Mouse (Mus musculus) inflammation-experienced regulatory T-cells (primary cell): ENCODE results near the gene Epx. TPM values are rescaled to one million over a fixed set of nuclear protein-coding genes. Genes with fewer than 3 reads are reported as not detected.

Source experiments
- polyA plus RNA-seq, 2 experiments: library from polyadenylated mRNA; unstranded; fragments of 100-300 nt; shearing (Covaris generic); gene quantifications; one replicate each; pipeline ENCODE4 v1.2.1; 2017

Gene Epx
- under 1 TPM in 1 of 2 experiments, not detected in 1; 0.17 TPM for polyA plus RNA-seq

GRCm38 (mm10) chr11:87875436-87875835, at the start of gene Epx:
Gene Epx, minus strand, starts transcription at chr11:87875536.

GRCm38 (mm10) chr11:87920966-87921365, 45.6 kb upstream of the Epx start, which contains the start of gene Olfr464:
Gene Olfr464, minus strand, starts transcription at chr11:87920967.

GRCm38 (mm10) chr11:87897287-87897686, 22.0 kb upstream of the Epx start, which contains the start of gene Olfr463:
Gene Olfr463, minus strand, starts transcription at chr11:87897387.

GRCm38 (mm10) chr11:87892168-87892567, 16.8 kb upstream of the Epx start, which contains the start of gene Olfr462:
Gene Olfr462, minus strand, starts transcription at chr11:87892268.

GRCm38 (mm10) chr11:87852690-87853596, 22.4 kb downstream of the Epx start, which contains the start of gene Mks1:
Gene Mks1, plus strand, starts transcription at chr11:87853215.

GRCm38 (mm10) chr11:87828239-87828900, 47.0 kb downstream of the Epx start, which contains the start of gene Lpo:
Gene Lpo, minus strand, starts transcription at chr11:87828289.

Other genes starting within 250 kb of the Epx start
- 10 to 100 TPM; 42.6 to 79.4 TPM for gene Rnf43, start 212.8 kb downstream of the Epx start, polyA plus RNA-seq
- gene Supt4a, start 138.0 kb downstream of the Epx start, polyA plus RNA-seq, result 100 to 1,000 TPM; 376 to 391 TPM
- 10 to 100 TPM; 13.4 to 17.8 TPM for gene Tspoap1, start 115.0 kb downstream of the Epx start, polyA plus RNA-seq
- 1 to 10 TPM in 1 of 2 experiments, under 1 TPM in 1; 0.87 to 4.1 TPM for gene Mpo, start 82.0 kb downstream of the Epx start, polyA plus RNA-seq
- gene Lpo, start 47.2 kb downstream of the Epx start, polyA plus RNA-seq, result 10 to 100 TPM in 1 of 2 experiments, 1 to 10 TPM in 1; 2.0 to 13.4 TPM
- gene Mks1, start 22.3 kb downstream of the Epx start, polyA plus RNA-seq, result 10 to 100 TPM in 1 of 2 experiments, 1 to 10 TPM in 1; 9.3 to 15.8 TPM
- gene Olfr462, start 16.7 kb upstream of the Epx start, polyA plus RNA-seq, result under 1 TPM; 0.04 to 0.99 TPM
- not detected for gene Olfr463, start 21.9 kb upstream of the Epx start, polyA plus RNA-seq
- under 1 TPM in 1 of 2 experiments, not detected in 1; 0.12 TPM for gene Olfr464, start 45.4 kb upstream of the Epx start, polyA plus RNA-seq
- 10 to 100 TPM; 15.8 to 22.8 TPM for gene Dynll2, start 112.0 kb upstream of the Epx start, polyA plus RNA-seq
- 100 to 1,000 TPM; 224 to 238 TPM for gene Srsf1, start 171.8 kb upstream of the Epx start, polyA plus RNA-seq
- 10 to 100 TPM; 43.4 to 46.9 TPM for gene Vezf1, start 192.7 kb upstream of the Epx start, polyA plus RNA-seq
- 1 to 10 TPM; 5.4 to 7.1 TPM for gene Cuedc1, start 222.5 kb upstream of the Epx start, polyA plus RNA-seq